Mouse (Mus musculus) mature B cell (primary cell): ENCODE results near the gene Bbox1.

Experiments
- in situ Hi-C: fragments of 300-500 bp; cut with MboI; formaldehyde crosslinking; loops from 2 replicates; pipeline ENCODE4 v1.14.3; 2019

The Bbox1 gene

DNA sequence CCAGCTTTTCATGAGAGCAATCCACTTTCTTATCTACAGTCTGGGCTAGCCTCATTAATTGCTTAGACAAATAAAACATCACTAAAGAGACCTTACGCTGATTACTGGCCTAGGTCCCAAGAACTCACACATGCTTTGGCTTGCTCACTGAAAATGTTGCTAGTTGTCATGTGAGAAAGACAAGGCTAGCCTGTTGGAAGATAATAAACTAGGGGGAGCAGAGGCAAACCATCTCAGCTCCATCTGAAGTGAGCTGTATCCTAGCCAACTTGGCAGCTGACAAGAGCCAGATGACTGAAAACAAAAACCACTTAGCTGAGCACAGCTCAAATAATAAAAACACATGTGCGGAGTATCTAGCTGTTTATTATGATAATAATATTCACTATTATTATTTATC is 40.2 kb downstream of the Bbox1 start:
- in situ Hi-C loops: no loop called here

DNA sequence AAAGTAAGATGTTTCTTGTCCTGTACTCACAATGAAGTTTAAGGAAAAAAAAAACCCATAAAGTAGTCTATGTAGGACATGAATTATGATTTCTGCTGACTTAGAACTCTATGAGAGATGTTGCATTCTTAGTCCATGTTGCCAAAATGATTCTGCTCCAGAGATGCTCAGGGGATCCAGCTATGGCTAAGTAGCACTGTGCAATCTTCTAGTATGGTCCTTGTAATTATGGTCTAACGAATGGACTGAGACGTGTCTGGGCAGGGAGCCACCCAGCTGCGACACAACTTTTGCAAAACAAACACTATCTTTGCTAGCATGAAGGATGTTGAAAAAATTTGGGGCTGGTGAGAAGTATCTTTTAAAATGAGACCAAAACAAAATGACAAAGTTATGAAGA is 45.1 kb downstream of the Bbox1 start:
- in situ Hi-C loops: no loop called here

- in situ Hi-C loops: no loop called here
Measured at GRCm38 (mm10) chr2:110232252-110232651, 82.1 kb downstream of the Bbox1 start.

- in situ Hi-C loops: no loop called here
Measured at GRCm38 (mm10) chr2:110230753-110231152, 83.6 kb downstream of the Bbox1 start.

- in situ Hi-C loops: no loop called here
Measured at GRCm38 (mm10) chr2:110229143-110230087, 84.9 kb downstream of the Bbox1 start.

- in situ Hi-C loops: no loop called here
Measured at GRCm38 (mm10) chr2:110226421-110226820, 87.9 kb downstream of the Bbox1 start.

- in situ Hi-C loops: no loop called here
Measured at GRCm38 (mm10) chr2:110225969-110226368, 88.4 kb downstream of the Bbox1 start.

DNA sequence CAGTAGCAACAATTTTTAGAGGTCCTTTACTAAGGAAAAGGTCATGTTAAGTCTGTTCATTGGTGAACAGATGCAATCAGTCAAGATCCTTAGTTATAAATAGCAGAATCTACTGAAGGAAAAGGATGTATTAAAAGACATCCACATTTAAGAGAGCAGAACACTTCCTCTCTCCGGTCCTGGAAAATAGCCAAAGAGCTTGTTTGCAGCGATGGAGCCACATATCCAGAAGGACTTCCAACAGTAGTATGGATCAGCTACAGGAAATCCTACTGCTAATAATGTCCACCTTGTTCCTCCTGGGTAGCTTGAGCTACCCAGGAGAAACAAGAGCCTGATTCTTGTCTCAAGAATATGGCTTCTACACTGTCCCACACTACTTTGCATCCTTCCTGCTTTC is 91.6 kb downstream of the Bbox1 start:
- in situ Hi-C loops: loop anchor here (25.0 kb wide), 1 partner anchor 310 kb away; the partner anchor contains the start of gene Lgr4

- in situ Hi-C loops: loop anchor here (25.0 kb wide), 1 partner anchor 308 kb away; the partner anchor contains the start of gene Lgr4
Measured at GRCm38 (mm10) chr2:110220492-110220891, 93.9 kb downstream of the Bbox1 start.

GRCm38 (mm10) chr2:110215685-110216058 is 98.7 kb downstream of the Bbox1 start:
- in situ Hi-C loops: loop anchor here (25.0 kb wide), 1 partner anchor 303 kb away; the partner anchor contains the start of gene Lgr4

GRCm38 (mm10) chr2:110214991-110215684 is 99.2 kb downstream of the Bbox1 start:
- in situ Hi-C loops: loop anchor here (25.0 kb wide), 1 partner anchor 303 kb away; the partner anchor contains the start of gene Lgr4

DNA sequence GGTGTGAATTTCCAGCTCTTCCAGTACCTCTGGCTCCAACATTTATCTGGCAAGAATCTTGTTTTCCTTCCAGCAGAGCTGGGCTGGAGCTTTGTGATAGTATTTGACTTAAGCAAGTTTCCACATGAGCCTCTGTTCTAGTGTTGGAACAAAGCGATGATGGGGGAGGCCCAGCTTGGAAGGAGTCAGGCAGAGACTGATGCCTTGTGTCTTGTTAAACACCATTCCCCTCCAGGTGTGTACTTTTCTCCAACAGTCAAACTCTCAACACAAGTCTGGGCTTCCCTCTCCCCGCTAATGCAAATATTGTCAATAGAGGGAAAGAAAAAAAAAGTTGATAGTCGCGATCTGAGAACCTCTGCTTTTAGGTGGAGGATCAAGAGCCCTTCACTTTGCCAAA is 100.1 kb downstream of the Bbox1 start:
- in situ Hi-C loops: loop anchor here (25.0 kb wide), 1 partner anchor 302 kb away; the partner anchor contains the start of gene Lgr4
